Mouse (Mus musculus): ENCODE measurements around the gene Adamtsl2. TPM values are rescaled to one million over a fixed set of nuclear protein-coding genes. Genes with fewer than 3 reads are reported as not detected.

Gene Adamtsl2
- polyA plus RNA-seq, 2 experiments = 9.3 to 16.1 TPM

DNA sequence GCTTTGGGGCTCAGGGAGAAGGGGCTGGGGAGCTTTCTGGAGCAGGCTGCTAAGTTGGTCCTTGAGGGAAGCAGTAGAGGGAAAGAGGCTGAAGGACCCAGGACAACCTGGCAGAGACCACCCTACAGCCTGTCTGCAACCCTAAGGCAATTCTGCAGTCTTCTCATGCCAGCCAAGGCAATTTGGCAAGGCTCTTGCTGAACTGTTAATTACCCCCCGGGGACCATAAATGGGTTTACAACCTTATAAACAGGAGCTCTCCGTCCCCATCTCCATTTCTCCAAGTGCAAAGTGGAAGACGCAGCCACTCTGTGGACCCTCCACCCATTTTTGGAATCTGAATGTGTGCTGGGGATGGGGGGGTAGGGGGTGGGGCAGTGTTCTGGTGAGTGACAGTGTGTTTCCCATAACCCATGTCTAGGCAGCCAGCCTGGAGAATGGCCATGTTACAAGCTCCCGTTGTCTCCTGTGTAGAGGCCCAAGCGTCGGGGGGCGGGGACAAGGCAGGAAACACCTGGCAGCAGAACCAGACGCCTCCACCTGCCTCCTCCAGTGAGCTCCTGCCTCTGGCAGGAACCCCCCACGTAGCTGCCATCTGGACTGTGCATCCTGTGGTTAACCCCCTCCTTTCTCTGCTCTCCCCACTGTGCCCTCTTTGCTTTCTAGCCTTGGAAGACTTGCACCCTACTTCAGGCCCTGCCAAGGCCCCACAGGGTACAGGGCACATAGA, 42.6 kb downstream of the Adamtsl2 start:
- Histone ChIP-seq H3K4me3 (replicated peaks; ENCODE audit: low read length) (no peak overlapping the region), H3K27ac (replicated peaks; ENCODE audit: low read depth, low read length) (peak overlapping the region; percentile 65), H3K9me3 (ENCODE audit: control insufficient read depth, low read length) (no peaks in the 10 kb centered on the region), H3K4me2 (replicated peaks; ENCODE audit: low read depth, low read length, severe bottlenecking) (peak overlapping the region; percentile 26), H3K4me1 (ENCODE audit: control insufficient read depth, insufficient read depth, low read length) (peaks cover 41% of the 10 kb centered on the region), H3K36me3 (ENCODE audit: control insufficient read depth, insufficient read depth, low read length) (no peaks in the 10 kb centered on the region), H3K9ac (ENCODE audit: low read depth, low read length, severe bottlenecking) (no peak overlapping the region), H3K27me3 (ENCODE audit: control insufficient read depth, insufficient read depth, low read length) (no peaks in the 10 kb centered on the region)
- DNase-seq (ENCODE audit: low spot score) = peak; percentile 73
- TF ChIP-seq POLR2A (IDR thresholded peaks at IDR 0.05; ENCODE audit: borderline replicate concordance, extremely low read depth, insufficient read depth, insufficient read length) = no peak
- ATAC-seq (ENCODE audit: low FRiP score, low read depth) = peak; percentile 78
- WGBS = 0% methylated on average over 9 of the region's 9 CpGs

DNA sequence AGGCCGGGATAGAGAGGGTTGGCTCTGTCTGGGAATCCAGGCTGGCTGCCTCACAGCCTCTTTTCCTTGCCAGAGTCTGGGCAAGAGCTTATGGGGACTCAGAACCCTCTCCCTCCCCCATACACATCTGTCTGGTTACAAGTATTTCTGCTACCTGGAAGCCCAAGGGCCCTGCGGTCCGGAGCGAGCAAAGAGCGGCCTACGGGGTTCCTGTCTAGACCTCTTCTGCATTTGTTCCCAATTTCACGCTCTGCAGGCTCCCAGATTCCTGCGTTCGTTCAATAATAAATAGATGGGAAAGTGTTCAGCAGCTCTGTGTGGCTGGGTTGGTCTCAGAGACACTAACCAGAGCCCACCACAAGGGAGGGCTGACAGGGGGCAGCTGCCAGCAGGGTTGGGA, 43.4 kb downstream of the Adamtsl2 start:
- DNase-seq (ENCODE audit: low spot score) (no peak), ATAC-seq (ENCODE audit: low FRiP score, low read depth) (peak; percentile 50)
- Histone ChIP-seq H3K4me1 (ENCODE audit: control insufficient read depth, insufficient read depth, low read length) (peaks cover 41% of the 10 kb centered on the region), H3K4me3 (replicated peaks; ENCODE audit: low read length) (no peak overlapping the region), H3K36me3 (ENCODE audit: control insufficient read depth, insufficient read depth, low read length) (no peaks in the 10 kb centered on the region), H3K9me3 (ENCODE audit: control insufficient read depth, low read length) (no peaks in the 10 kb centered on the region), H3K27me3 (ENCODE audit: control insufficient read depth, insufficient read depth, low read length) (no peaks in the 10 kb centered on the region), H3K9ac (ENCODE audit: low read depth, low read length, severe bottlenecking) (no peak overlapping the region), H3K4me2 (replicated peaks; ENCODE audit: low read depth, low read length, severe bottlenecking) (0 out of 2 replicates have a peak overlapping the region, but pooled peaks have one; percentile 26), H3K27ac (replicated peaks; ENCODE audit: low read depth, low read length) (peak overlapping the region; percentile 65)
- no peak for TF ChIP-seq POLR2A (IDR thresholded peaks at IDR 0.05; ENCODE audit: borderline replicate concordance, extremely low read depth, insufficient read depth, insufficient read length)
- WGBS = 12% methylated on average over 9 of the region's 9 CpGs

- H3K9me3 ChIP-seq (ENCODE audit: control insufficient read depth, low read length) = no peaks in the 10 kb centered on the region
- no peaks in the 10 kb centered on the region for H3K36me3 ChIP-seq (ENCODE audit: control insufficient read depth, insufficient read depth, low read length)
- no peak overlapping the region for H3K9ac ChIP-seq (ENCODE audit: low read depth, low read length, severe bottlenecking)
- DNase-seq (ENCODE audit: low spot score) (no peak), ATAC-seq (ENCODE audit: low FRiP score, low read depth) (no peak)
- H3K27me3 ChIP-seq (ENCODE audit: control insufficient read depth, insufficient read depth, low read length) = no peaks in the 10 kb centered on the region
- TF ChIP-seq POLR2A (IDR thresholded peaks at IDR 0.05; ENCODE audit: borderline replicate concordance, extremely low read depth, insufficient read depth, insufficient read length) = no peak
- no peak overlapping the region for H3K4me2 ChIP-seq (replicated peaks; ENCODE audit: low read depth, low read length, severe bottlenecking)
- 75% methylated on average over 4 of the region's 4 CpGs for WGBS
- peak overlapping the region; percentile 35; the same call in 1 of the 2 replicates for H3K27ac ChIP-seq (replicated peaks; ENCODE audit: low read depth, low read length)
- peaks cover 41% of the 10 kb centered on the region for H3K4me1 ChIP-seq (ENCODE audit: control insufficient read depth, insufficient read depth, low read length)
- H3K4me3 ChIP-seq (replicated peaks; ENCODE audit: low read length) = no peak overlapping the region
Measured at GRCm38 (mm10) chr2:27123121-27123520, 43.9 kb downstream of the Adamtsl2 start.

GRCm38 (mm10) chr2:27125979-27126378, 46.8 kb downstream of the Adamtsl2 start:
- Histone ChIP-seq H3K4me3 (replicated peaks; ENCODE audit: low read length) (no peak overlapping the region), H3K9ac (ENCODE audit: low read depth, low read length, severe bottlenecking) (no peak overlapping the region), H3K4me2 (replicated peaks; ENCODE audit: low read depth, low read length, severe bottlenecking) (no peak overlapping the region), H3K9me3 (ENCODE audit: control insufficient read depth, low read length) (no peaks in the 10 kb centered on the region), H3K27ac (replicated peaks; ENCODE audit: low read depth, low read length) (no peak overlapping the region), H3K27me3 (ENCODE audit: control insufficient read depth, insufficient read depth, low read length) (no peaks in the 10 kb centered on the region), H3K4me1 (ENCODE audit: control insufficient read depth, insufficient read depth, low read length) (peaks cover 25% of the 10 kb centered on the region), H3K36me3 (ENCODE audit: control insufficient read depth, insufficient read depth, low read length) (no peaks in the 10 kb centered on the region)
- no peak for DNase-seq (ENCODE audit: low spot score)
- 43% methylated on average over 10 of the region's 10 CpGs for WGBS
- TF ChIP-seq POLR2A (IDR thresholded peaks at IDR 0.05; ENCODE audit: borderline replicate concordance, extremely low read depth, insufficient read depth, insufficient read length) = no peak
- no peak for ATAC-seq (ENCODE audit: low FRiP score, low read depth)

DNA sequence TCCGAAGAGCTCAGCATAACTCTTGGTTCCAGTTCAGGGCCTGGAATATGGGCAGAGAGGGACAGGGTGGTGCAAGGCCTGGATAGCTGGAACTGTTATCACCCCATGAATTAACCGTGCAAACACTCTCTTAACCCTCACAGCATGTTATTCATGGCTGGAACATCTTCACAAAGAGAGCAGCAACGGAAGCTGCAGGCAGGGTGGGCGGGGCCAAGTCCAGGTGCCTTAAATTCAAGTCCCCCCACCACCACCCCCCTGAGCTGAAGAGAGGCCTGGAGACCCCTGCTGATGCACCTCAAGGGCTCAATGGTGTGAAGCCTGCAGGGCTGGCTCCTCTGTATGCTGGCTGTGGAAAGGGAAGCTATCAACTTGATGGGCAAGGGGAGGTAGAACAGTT, 47.3 kb downstream of the Adamtsl2 start:
- no peaks in the 10 kb centered on the region for H3K27me3 ChIP-seq (ENCODE audit: control insufficient read depth, insufficient read depth, low read length)
- DNase-seq (ENCODE audit: low spot score) = no peak
- peaks cover 20% of the 10 kb centered on the region for H3K4me1 ChIP-seq (ENCODE audit: control insufficient read depth, insufficient read depth, low read length)
- H3K36me3 ChIP-seq (ENCODE audit: control insufficient read depth, insufficient read depth, low read length) = no peaks in the 10 kb centered on the region
- H3K4me3 ChIP-seq (replicated peaks; ENCODE audit: low read length) = no peak overlapping the region
- 58% methylated on average over 4 of the region's 4 CpGs for WGBS
- no peak overlapping the region for H3K4me2 ChIP-seq (replicated peaks; ENCODE audit: low read depth, low read length, severe bottlenecking)
- H3K9me3 ChIP-seq (ENCODE audit: control insufficient read depth, low read length) = no peaks in the 10 kb centered on the region
- no peak overlapping the region for H3K9ac ChIP-seq (ENCODE audit: low read depth, low read length, severe bottlenecking)
- no peak for ATAC-seq (ENCODE audit: low FRiP score, low read depth)
- no peak overlapping the region for H3K27ac ChIP-seq (replicated peaks; ENCODE audit: low read depth, low read length)
- TF ChIP-seq POLR2A (IDR thresholded peaks at IDR 0.05; ENCODE audit: borderline replicate concordance, extremely low read depth, insufficient read depth, insufficient read length) = no peak

Data from limb, embryonic 14.5 days (tissue).